Mouse (Mus musculus): ENCODE measurements around the gene Shank2. TPM values are rescaled to one million over a fixed set of nuclear protein-coding genes. Genes with fewer than 3 reads are reported as not detected.

The Shank2 gene
- polyA plus RNA-seq, 1 experiment from 2014 or later, result 9.1 TPM

DNA sequence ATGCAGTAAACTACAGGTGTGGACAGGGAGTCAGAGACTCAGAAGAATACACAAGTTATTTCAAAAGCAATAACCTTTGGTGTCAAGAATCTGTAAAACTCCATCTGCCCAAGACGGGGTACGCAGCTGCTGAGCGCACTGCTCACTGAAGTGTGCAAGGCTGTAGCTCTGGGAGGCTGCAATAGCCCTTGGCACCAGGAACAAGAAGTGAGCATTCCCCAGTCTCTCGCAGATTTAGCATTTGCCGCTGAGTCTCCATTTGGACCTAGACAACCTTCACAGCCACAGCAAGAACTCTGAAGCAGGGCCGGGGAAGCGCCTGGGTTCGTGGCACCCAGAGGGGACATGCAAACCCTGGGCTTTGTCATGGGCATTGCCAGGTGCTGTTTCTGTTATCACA is 371.3 kb downstream of the Shank2 start:
- Histone ChIP-seq H3K4me2 (ENCODE audit: low read length) (no peak overlapping the region), H3K4me3 (replicated peaks; ENCODE audit: low read depth, low read length) (no peak overlapping the region), H3K27me3 (ENCODE audit: control insufficient read depth, insufficient read depth, low read length) (no peaks in the 10 kb centered on the region), H3K27ac (replicated peaks; ENCODE audit: low read depth, low read length) (no peak overlapping the region), H3K9ac (replicated peaks; ENCODE audit: low read length) (no peak overlapping the region), H3K36me3 (ENCODE audit: control insufficient read depth, insufficient read depth, low read length) (no peaks in the 10 kb centered on the region), H3K4me1 (ENCODE audit: control insufficient read depth, insufficient read depth, low read length) (0 out of 2 replicates have a peak, but pooled peaks cover 4% of the 10 kb centered on the region), H3K9me3 (ENCODE audit: control insufficient read depth, low read length) (no peaks in the 10 kb centered on the region)
- DNase-seq (no peak), ATAC-seq (ENCODE audit: low FRiP score, low TSS enrichment) (no peak)
- 77% methylated on average over 8 of the region's 8 CpGs for WGBS

DNA sequence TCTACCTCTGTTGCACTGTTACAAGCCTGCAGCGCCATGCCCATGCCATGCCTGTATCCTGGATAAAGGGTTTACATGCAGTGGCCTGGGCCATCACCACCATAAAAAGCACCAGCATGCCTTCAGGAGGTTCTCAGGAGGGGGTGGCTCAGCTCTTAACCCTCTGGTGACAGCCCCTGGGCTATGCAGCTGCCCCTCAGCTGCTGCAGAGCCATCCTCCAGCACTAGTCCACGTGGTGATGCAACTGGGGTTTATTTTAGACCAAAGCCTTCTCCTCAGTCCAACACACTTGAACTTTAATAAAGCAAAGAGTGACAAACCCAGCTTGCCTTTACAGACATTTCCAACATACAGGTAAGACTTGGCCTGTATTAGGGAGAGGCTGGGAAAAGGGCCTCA is 373.8 kb downstream of the Shank2 start:
- Histone ChIP-seq H3K9me3 (ENCODE audit: control insufficient read depth, low read length) (no peaks in the 10 kb centered on the region), H3K4me1 (ENCODE audit: control insufficient read depth, insufficient read depth, low read length) (peaks cover 18% of the 10 kb centered on the region; the same call in 1 of the 2 replicates), H3K27me3 (ENCODE audit: control insufficient read depth, insufficient read depth, low read length) (no peaks in the 10 kb centered on the region), H3K36me3 (ENCODE audit: control insufficient read depth, insufficient read depth, low read length) (no peaks in the 10 kb centered on the region), H3K4me3 (replicated peaks; ENCODE audit: low read depth, low read length) (no peak overlapping the region), H3K27ac (replicated peaks; ENCODE audit: low read depth, low read length) (no peak overlapping the region), H3K9ac (replicated peaks; ENCODE audit: low read length) (no peak overlapping the region), H3K4me2 (ENCODE audit: low read length) (no peak overlapping the region)
- no peak for DNase-seq
- 63% methylated on average over 2 of the region's 2 CpGs for WGBS
- ATAC-seq (ENCODE audit: low FRiP score, low TSS enrichment), result no peak

DNA sequence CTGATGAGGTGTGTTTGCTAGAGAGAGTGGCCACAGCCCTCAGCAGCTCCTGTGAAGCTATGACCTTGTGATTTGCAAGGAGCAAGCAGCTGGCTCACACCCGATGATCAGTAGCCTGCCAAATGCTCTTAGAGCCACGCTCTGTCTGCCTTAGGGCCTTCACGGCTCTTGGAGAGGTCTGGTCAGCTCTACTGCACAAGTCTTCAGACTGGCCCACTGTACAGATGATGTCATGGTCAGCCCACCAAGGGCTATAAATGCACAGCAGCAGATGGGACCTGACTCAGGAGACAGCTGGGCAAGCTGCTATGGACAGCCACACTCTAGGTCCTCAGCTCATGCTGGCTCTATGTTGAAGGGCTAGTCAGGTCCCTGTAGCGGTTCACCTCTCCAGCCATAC is 376.5 kb downstream of the Shank2 start:
- 76% methylated on average over 4 of the region's 4 CpGs for WGBS
- Histone ChIP-seq H3K4me2 (ENCODE audit: low read length) (no peak overlapping the region), H3K27me3 (ENCODE audit: control insufficient read depth, insufficient read depth, low read length) (no peaks in the 10 kb centered on the region), H3K9me3 (ENCODE audit: control insufficient read depth, low read length) (no peaks in the 10 kb centered on the region), H3K4me1 (ENCODE audit: control insufficient read depth, insufficient read depth, low read length) (peaks cover 18% of the 10 kb centered on the region; the same call in 1 of the 2 replicates), H3K27ac (replicated peaks; ENCODE audit: low read depth, low read length) (0 out of 2 replicates have a peak overlapping the region, but pooled peaks have one; percentile 8), H3K4me3 (replicated peaks; ENCODE audit: low read depth, low read length) (no peak overlapping the region), H3K36me3 (ENCODE audit: control insufficient read depth, insufficient read depth, low read length) (no peaks in the 10 kb centered on the region), H3K9ac (replicated peaks; ENCODE audit: low read length) (no peak overlapping the region)
- ATAC-seq (ENCODE audit: low FRiP score, low TSS enrichment), result no peak
- DNase-seq, result no peak

DNA sequence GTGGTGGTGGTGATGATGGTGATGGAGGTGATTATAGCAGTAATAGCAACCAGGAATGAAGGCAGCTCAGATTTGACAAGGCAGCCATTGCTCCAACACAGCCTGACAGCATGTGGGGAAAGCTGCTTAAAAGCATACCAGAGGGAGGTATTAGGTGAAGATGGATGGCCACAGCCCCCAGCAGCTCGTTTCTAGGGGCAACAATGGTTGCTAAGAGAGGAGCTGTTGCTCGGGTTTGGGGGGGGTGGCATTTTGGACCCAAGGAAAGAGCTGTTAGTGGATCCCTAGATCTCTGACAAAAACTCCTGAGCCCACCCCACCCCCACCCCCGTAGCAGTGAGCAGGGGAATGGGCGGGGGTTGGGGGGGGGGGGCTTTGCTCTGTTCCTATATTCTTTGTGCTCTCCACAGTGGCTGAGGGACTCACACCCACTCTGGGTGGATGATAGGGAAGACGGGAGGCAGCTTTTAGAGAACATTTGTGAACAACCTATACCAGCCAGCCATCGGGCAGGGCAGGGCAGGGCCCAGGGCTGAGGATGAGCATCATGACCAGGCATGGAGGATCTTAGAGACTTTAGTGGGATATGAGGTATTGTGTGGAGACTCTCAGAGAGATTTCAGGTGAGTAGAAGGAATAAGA is 377.6 kb downstream of the Shank2 start:
- Histone ChIP-seq H3K27me3 (ENCODE audit: control insufficient read depth, insufficient read depth, low read length) (no peaks in the 10 kb centered on the region), H3K36me3 (ENCODE audit: control insufficient read depth, insufficient read depth, low read length) (no peaks in the 10 kb centered on the region), H3K9me3 (ENCODE audit: control insufficient read depth, low read length) (no peaks in the 10 kb centered on the region), H3K9ac (replicated peaks; ENCODE audit: low read length) (no peak overlapping the region), H3K4me2 (ENCODE audit: low read length) (no peak overlapping the region), H3K27ac (replicated peaks; ENCODE audit: low read depth, low read length) (no peak overlapping the region), H3K4me3 (replicated peaks; ENCODE audit: low read depth, low read length) (no peak overlapping the region), H3K4me1 (ENCODE audit: control insufficient read depth, insufficient read depth, low read length) (peaks cover 18% of the 10 kb centered on the region; the same call in 1 of the 2 replicates)
- WGBS, result 17% methylated on average over 6 of the region's 6 CpGs
- DNase-seq (no peak), ATAC-seq (ENCODE audit: low FRiP score, low TSS enrichment) (no peak)

DNA sequence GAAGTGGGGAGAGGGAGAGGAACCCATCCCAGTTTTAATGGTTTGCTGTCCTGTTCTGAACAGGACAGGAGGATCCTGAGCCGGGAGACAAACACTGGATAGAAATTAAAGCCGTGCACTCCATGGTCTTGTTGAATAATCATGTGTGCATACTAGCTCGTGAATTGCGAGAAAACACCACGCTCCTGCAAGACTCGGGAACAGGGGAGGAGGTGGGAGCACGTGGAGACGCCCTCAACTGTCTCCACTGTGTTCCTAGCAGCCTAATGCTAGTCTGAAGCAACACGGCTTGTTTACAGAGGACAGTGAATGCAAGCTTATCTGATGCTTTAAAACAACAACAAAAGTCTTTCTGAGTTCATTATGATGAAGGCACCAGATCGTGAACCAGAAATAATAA is 379.9 kb downstream of the Shank2 start:
- H3K9ac ChIP-seq (replicated peaks; ENCODE audit: low read length), result no peak overlapping the region
- H3K4me1 ChIP-seq (ENCODE audit: control insufficient read depth, insufficient read depth, low read length), result peaks cover 18% of the 10 kb centered on the region; the same call in 1 of the 2 replicates
- no peak overlapping the region for H3K4me2 ChIP-seq (ENCODE audit: low read length)
- no peaks in the 10 kb centered on the region for H3K36me3 ChIP-seq (ENCODE audit: control insufficient read depth, insufficient read depth, low read length)
- DNase-seq (no peak), ATAC-seq (ENCODE audit: low FRiP score, low TSS enrichment) (no peak)
- no peaks in the 10 kb centered on the region for H3K27me3 ChIP-seq (ENCODE audit: control insufficient read depth, insufficient read depth, low read length)
- no peak overlapping the region for H3K27ac ChIP-seq (replicated peaks; ENCODE audit: low read depth, low read length)
- H3K4me3 ChIP-seq (replicated peaks; ENCODE audit: low read depth, low read length), result no peak overlapping the region
- H3K9me3 ChIP-seq (ENCODE audit: control insufficient read depth, low read length), result no peaks in the 10 kb centered on the region
- 86% methylated on average over 10 of the region's 10 CpGs for WGBS

GRCm38 (mm10) chr7:144387537-144387936 is 385.8 kb downstream of the Shank2 start:
- H3K27ac ChIP-seq (replicated peaks; ENCODE audit: low read depth, low read length), result no peak overlapping the region
- WGBS, result over 99% methylated on average over 6 of the region's 6 CpGs

DNA sequence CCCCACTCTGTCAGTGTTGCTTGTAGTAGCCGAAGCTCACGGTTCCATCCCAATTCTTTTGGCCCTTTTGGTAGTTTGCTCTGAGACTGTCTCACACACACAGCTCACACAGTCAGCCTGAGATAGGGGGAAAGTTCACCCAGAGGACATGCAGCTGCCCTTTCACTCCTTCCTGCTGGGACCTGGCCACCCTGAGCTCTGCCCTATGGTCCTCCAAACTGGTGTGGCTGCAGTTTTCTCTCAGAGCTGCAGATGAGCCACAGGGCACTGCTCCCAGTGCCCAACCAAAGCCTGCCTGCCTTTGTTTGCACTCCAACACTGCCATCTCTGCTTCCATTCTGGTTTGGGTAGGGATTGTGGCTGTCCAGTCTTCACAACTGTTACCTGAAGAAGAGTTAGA is 388.0 kb downstream of the Shank2 start:
- Histone ChIP-seq H3K27me3 (ENCODE audit: control insufficient read depth, insufficient read depth, low read length) (no peaks in the 10 kb centered on the region), H3K36me3 (ENCODE audit: control insufficient read depth, insufficient read depth, low read length) (no peaks in the 10 kb centered on the region), H3K4me3 (replicated peaks; ENCODE audit: low read depth, low read length) (no peak overlapping the region), H3K4me2 (ENCODE audit: low read length) (no peak overlapping the region), H3K27ac (replicated peaks; ENCODE audit: low read depth, low read length) (no peak overlapping the region), H3K4me1 (ENCODE audit: control insufficient read depth, insufficient read depth, low read length) (no peaks in the 10 kb centered on the region), H3K9me3 (ENCODE audit: control insufficient read depth, low read length) (no peaks in the 10 kb centered on the region), H3K9ac (replicated peaks; ENCODE audit: low read length) (no peak overlapping the region)
- ATAC-seq (ENCODE audit: low FRiP score, low TSS enrichment), result no peak
- no peak for DNase-seq
- 100% methylated on average over 2 of the region's 2 CpGs for WGBS

More at GRCm38 (mm10) chr7:144387537-144387936, 385.8 kb downstream of the Shank2 start:
- ATAC-seq (ENCODE audit: low FRiP score, low TSS enrichment) (no peak), DNase-seq (no peak)
- Histone ChIP-seq H3K9ac (replicated peaks; ENCODE audit: low read length) (no peak overlapping the region), H3K9me3 (ENCODE audit: control insufficient read depth, low read length) (no peaks in the 10 kb centered on the region), H3K36me3 (ENCODE audit: control insufficient read depth, insufficient read depth, low read length) (no peaks in the 10 kb centered on the region), H3K4me1 (ENCODE audit: control insufficient read depth, insufficient read depth, low read length) (no peaks in the 10 kb centered on the region), H3K27me3 (ENCODE audit: control insufficient read depth, insufficient read depth, low read length) (no peaks in the 10 kb centered on the region), H3K4me2 (ENCODE audit: low read length) (no peak overlapping the region), H3K4me3 (replicated peaks; ENCODE audit: low read depth, low read length) (no peak overlapping the region)

DNA sequence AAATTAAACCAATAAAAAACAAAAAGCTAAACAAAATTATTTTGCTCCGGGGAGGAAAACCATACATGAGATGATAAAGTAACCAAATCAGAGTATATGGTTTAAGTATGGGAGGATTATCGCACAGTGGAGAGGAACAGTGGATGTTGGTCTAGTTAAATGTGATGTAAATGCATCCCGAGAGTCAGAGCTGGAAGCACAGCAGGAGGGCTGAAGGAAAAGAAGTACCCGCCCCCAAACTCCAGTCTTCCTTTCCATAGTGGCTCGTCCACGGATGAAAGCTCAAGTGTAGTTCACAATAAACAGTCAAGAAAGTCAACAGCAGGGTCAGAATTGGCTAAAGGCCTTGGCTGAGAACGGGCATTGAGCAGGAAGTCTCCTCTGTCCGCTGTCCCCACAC is 388.9 kb downstream of the Shank2 start:
- no peaks in the 10 kb centered on the region for H3K36me3 ChIP-seq (ENCODE audit: control insufficient read depth, insufficient read depth, low read length)
- ATAC-seq (ENCODE audit: low FRiP score, low TSS enrichment) (no peak), DNase-seq (no peak)
- WGBS, result 43% methylated on average over 8 of the region's 8 CpGs
- H3K4me2 ChIP-seq (ENCODE audit: low read length), result no peak overlapping the region
- no peak overlapping the region for H3K4me3 ChIP-seq (replicated peaks; ENCODE audit: low read depth, low read length)
- no peak overlapping the region for H3K27ac ChIP-seq (replicated peaks; ENCODE audit: low read depth, low read length)
- H3K27me3 ChIP-seq (ENCODE audit: control insufficient read depth, insufficient read depth, low read length), result no peaks in the 10 kb centered on the region
- no peaks in the 10 kb centered on the region for H3K4me1 ChIP-seq (ENCODE audit: control insufficient read depth, insufficient read depth, low read length)
- no peaks in the 10 kb centered on the region for H3K9me3 ChIP-seq (ENCODE audit: control insufficient read depth, low read length)
- H3K9ac ChIP-seq (replicated peaks; ENCODE audit: low read length), result no peak overlapping the region

- Histone ChIP-seq H3K4me2 (ENCODE audit: low read length) (no peak overlapping the region), H3K9me3 (ENCODE audit: control insufficient read depth, low read length) (no peaks in the 10 kb centered on the region), H3K9ac (replicated peaks; ENCODE audit: low read length) (no peak overlapping the region), H3K36me3 (ENCODE audit: control insufficient read depth, insufficient read depth, low read length) (no peaks in the 10 kb centered on the region), H3K4me3 (replicated peaks; ENCODE audit: low read depth, low read length) (no peak overlapping the region), H3K4me1 (ENCODE audit: control insufficient read depth, insufficient read depth, low read length) (no peaks in the 10 kb centered on the region), H3K27ac (replicated peaks; ENCODE audit: low read depth, low read length) (no peak overlapping the region), H3K27me3 (ENCODE audit: control insufficient read depth, insufficient read depth, low read length) (no peaks in the 10 kb centered on the region)
- WGBS, result 97% methylated on average over 6 of the region's 6 CpGs
- DNase-seq, result no peak
- ATAC-seq (ENCODE audit: low FRiP score, low TSS enrichment), result no peak
Measured at GRCm38 (mm10) chr7:144391727-144392126, 390.0 kb downstream of the Shank2 start.

All from midbrain, embryonic 14.5 days (tissue).